Mouse (Mus musculus): ENCODE measurements around the gene Plekhg6.

The Plekhg6 gene

DNA sequence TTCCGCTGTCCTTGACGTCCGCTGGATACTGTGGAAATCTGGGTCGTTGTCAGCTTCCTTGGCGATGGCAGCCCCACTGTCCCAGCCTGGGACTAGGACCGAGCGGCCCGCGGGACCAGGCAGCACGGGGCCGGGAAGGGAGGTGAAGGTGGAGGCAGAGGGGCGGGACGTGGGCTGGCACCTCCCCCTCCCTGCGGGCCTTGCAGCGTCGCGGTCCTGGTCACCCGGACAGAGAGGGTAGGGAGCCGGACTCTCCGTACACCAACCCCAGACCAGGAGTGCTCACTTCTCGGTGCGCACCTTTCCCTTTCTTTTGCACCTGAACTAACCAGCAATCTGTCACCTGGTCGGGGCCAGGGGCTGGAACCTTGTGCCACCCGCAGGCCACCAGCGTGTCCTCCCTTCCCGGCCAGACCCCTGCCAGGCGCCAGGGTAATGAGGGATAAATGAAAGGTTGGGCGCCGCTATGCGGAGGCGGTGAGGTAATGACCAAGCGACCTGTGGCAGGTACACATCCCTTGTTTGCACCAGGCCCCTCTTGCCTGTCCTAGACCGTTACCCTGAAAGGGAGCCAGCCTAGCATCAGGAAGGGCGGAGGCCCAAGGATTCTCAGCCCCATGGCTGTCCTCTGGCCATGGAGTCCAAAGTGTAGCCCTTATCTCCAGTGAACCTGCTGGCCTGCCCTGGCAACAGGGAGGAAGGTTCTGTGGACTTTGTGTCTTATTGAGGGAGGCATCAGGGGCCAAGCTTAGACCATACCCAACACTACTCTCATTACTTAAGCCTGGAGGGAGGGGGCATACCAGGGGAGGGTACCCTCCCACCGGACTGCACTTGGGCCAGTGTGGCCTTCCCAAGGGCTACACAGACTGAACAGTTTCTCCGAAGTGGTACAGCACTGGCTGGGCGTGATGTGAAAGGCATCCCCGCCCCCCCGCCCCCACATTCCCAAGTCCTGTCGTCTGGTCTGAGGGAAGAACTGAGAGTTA lies at the start of gene Plekhg6:
Gene Plekhg6 (minus strand): TSS at position 422 of the 989 bp plus-strand sequence.
- DNase-seq = no peak

DNA sequence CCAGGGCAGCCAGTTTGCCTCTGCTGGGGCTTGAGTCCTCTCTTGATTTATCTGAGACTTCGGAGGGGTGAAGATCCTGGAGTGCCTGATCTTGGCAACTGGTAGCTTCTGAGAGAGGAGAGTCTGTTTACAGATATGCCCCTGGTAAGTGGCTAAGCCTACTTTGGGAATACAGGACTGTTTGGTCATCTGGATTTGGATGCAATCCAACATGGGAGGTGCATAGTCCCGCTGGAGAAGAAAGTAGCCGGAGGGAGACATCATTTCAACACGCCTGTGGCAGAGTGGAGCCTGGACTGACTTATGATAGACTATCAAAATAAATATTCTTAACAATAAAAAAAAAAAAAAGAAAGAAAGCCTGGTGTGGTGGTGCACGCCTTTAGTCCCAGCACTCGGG lies 49.1 kb upstream of the Plekhg6 start:
- DNase-seq = no peak

DNA sequence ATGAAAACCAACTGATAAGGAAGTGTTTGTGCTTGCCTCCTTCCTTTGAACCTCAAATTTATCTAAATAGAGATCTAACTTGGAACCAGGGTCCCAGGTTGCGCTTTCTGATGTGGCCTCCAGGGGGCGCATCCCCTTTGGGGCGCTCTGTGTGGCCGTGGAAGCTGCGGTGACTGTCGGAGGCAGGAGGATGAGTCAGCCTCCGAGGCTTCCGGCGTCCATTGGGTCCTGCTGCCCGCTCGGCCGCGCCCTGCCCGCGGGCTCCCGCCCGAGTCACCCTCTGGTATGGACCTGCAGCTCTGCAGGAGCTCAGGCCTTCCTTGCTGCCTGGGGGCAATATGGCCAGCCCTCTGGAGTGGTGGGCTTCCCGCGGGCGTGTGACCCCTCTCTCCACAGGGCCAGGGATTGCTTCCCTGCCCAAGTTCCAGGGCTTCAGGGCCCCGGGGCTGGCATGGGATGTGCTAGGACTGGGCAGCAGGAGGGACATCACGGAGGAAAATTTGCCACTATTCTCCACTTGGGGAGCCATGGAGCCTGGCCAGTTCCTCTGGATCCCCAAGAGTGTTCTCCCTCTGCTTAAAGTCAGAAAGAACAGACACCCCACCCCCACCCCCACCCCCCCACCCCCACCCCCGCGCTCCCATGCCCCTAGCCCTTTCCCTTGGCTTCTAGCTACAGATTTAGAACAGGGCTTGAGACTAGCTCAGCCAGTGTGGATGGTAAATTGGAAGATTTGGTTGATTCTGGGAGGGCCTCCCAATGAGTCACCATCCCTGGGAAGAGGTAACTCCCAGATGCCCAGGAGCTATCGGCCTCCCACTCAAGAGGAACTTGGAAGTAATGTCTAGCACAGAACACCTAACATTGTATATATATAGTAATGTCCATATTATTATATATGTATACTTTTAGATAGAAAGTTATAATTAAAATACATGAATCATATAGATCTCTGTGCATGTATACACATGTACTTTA lies 46.1 kb upstream of the Plekhg6 start:
- peak; percentile 63 for DNase-seq

DNA sequence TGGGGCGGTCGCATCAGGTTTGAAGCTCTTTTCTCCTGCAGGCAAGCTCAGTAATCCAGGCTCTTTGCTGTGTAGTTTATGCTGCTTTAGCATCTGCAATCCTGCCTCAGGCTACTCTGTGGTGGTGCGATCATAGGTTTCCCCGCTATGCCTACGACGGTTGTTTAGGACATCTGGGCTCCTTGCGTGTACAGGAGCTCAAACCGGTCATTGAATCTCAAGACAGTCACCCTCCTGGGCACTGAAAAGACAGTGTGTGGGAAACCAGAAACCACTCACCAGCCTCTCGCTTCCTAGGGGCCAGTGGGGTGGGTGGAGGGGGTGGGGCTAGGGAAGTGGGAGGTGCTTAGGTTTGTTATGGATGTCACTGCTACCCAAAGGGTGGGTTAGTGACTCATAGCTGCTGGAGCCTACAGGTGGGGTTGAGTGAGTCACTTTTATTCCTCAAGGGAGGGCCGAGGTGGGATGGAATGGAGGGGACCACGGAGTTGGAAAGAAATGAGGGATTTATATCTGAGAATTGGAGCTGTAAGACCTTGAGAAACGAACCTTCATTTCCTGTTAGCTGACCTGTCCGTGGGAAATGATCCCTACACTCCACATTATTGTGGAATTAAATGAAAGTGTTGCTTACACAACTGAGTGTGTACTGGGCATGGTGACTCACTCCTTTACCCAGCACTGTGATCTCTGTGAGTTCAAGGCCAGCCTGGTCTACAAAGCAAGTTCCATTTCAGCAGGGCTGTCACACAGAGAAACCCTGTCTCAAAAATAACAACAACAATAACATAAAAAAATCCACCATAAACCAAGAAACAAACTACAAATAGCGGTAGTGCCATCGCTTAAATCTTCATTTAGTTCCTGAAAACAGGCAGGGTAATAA lies 44.9 kb upstream of the Plekhg6 start:
- DNase-seq = no peak

DNA sequence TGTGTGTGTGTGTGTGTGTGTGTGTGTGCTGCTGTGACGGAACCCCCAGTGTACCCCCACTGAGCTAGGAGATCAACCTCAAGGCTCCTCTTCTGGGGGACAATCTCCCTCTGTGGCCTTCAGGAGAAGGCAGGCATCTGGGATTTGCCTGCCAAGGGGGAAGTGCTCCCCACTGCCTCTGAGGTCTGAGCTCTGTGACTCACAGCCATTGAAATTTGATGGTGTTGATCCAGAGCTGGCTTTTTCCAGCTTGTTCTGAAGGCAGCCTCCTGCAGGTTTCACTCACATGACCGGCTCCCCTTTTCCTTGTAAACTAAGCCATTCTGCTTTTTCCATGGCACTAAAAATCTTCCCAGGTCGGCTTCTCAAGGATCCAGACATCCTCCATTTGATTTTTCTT lies 43.6 kb upstream of the Plekhg6 start:
- no peak for DNase-seq

DNA sequence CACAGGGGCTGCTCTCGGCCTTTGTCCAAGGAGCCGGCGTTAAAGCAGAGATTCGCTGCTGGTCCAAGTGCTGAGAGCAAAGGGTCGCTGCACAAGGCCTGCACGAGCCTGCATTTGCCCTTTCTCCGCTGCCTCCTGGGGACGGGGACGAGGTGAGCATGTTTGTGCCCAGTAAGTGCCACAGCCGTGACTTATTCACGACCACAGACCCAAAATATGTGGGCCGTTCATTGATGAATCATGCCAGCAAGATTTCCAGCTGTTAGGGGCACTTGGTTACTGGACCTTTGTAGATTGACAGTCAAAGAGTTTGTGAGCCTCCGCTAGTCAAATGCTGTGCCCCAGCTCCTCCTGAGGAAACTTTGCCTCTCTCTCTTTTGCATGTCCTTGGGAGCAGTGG lies 42.9 kb upstream of the Plekhg6 start:
- DNase-seq = no peak

DNA sequence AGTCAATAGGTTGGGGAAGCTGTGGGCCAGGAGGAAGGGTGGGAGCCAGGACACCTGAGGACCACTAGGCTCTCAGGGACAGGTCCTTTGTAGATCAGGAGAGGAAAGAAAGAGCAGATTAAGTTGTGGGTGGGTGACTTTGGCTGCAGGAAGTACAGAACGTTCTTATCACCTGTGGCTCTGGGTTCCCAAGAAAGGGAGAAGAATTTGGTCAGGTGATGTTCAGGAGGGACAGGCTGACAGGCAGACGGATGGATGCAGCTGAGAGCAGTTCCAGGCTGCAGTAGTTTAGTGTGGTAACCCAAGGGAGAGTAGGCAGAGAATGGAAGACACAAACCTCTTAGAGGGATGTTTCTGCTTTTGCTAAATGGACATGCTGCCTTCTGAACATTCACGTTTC lies 42.5 kb upstream of the Plekhg6 start:
- DNase-seq = no peak

DNA sequence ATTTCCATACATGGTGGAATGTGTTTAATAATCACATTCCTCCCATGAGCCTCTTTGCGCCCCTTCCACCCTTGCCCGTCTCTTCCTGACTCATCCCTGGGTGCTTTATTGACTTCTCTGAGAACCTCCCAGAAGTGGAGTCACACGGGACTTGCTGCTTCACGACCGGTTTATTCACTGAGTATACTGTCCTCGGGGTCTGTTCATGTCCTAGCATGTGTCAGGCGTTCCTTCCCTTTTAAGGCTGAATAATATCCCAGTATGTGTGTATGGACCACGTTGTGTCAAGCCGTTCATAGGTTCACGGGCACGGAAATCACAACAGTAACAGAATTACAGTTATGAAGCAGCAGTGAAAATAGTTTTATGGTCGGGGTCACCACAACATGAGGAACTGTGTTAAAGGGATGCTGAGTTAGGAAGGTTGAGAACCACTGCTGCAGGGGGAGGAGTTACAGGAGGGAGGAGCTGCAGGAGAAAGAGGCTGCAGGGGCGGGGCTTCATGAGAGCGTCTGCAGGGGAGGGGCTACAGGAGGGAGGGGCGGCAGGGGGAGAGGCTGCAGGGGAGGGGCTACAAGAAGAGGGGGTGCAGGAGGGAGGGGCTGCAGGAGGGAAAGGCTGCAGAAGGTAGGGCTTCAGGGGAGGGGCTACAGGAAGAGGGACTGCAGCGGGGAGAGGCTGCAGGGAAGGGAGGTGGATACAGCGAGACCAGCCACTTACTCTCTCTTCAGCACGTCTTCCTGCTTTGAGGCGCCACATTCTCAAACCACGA lies 41.6 kb upstream of the Plekhg6 start:
- no peak for DNase-seq

DNA sequence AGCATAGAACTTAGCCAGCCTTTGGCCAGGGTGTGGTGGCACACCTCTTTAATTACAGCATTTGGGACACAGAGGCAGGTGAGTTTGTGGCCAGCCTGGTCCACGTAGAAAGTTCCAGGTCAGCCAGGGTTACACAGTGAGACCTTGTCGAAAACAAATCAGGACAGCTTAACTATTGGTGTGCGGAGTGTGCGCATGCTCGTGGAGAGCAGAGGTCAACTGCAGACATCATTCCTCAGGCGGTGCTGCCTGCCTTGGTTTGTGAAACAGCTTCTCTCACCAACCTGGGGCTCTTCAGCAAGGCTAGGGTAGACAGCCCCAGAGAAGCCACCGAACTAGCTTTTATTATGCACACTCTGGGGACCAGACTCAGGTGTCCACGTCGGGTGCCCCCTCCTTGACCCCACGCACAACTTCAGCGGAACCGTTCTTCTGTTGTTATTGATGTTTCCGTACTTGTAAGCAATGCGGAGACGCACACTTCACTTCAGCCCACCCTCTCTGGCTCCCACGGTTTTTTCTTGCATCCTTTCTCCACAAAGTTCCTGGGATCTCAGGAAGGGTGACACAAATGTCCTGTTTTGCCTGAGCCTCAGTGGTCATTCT lies 40.0 kb upstream of the Plekhg6 start:
- DNase-seq = no peak

DNA sequence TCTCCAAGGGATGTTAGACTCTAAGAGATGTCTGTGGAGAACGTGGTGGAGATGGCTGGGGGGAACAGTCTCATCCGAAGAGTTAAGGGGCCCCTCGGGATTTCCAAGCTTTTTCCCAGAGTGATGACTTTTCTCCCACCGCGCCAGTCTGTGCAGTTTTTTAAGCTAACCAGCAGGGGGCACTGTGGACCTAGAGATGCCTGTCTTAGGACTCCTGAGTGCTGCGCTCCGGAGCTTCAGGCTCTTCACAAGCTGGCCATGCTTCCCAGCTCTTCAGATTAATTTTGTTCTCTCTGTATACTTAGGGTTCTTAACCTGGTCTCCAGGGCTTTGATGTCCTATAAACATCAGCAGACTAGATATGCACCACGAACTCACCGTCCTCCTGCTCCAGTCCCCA lies 38.2 kb upstream of the Plekhg6 start:
- peak; percentile 54 for DNase-seq

DNA sequence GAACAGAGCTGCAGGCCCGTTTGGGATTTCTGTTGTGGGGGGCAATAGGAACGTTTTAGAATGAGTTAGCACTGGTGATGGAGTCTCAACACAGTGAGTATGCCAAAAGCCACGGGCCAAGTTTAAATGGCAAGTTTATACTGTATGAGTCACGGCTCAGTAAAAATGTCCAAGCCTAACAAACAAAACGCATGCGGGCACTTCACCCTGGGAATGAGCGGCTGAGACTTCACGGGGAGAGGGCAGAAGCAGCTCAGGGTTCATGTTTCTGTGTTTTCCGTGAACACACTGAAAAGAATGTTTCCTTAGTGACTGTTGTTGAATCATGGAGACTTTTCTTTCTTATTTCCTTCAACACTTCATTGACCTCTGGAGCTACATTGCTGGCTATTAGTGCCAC lies 32.7 kb upstream of the Plekhg6 start:
- DNase-seq = no peak

DNA sequence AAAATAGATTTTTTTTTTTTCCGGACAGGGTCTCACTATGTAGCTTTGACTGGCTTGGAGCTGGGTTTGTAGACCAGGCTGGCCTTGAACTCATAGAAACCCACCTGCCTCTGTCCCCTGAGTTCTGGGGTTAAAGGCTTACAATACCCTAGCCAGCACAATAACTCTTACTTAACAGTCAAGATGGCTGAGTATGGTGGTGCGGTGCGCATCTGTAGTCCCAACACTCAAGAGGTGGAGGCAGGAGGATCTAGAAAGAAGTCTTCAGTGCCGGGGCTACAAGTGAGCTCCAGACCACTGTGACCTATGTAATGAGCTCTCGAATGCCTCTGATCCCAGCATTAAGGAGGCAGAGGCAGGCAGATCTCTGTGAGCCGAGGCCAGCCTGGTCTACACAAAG lies 31.1 kb upstream of the Plekhg6 start:
- no peak for DNase-seq

DNA sequence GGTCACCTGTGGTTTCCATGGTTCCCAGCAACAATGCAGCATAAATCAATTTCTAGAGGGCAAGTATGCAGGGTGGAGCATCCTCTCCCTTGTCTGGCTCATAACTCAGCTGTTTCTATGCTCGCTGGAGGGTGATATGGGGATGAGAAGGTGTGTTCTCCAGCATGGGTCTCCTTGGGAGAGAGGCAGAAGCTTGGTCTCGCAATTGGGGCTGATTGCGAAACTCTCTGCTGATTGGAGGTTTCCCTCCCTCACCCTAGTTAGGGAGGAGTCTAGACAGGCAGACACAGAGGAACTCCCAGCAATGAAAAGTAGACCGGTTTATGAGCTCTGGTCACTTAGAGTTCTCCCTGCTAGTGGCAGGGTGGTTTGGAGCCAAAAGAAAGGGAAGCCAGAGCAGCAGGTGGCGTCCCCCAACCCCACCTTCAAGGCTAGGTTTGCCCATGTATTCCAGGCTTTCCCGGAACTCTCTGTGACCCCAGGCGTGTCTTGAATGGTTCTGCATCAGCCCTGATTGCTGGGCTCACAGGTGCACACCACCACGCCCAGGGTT lies 30.5 kb upstream of the Plekhg6 start:
- DNase-seq = no peak

DNA sequence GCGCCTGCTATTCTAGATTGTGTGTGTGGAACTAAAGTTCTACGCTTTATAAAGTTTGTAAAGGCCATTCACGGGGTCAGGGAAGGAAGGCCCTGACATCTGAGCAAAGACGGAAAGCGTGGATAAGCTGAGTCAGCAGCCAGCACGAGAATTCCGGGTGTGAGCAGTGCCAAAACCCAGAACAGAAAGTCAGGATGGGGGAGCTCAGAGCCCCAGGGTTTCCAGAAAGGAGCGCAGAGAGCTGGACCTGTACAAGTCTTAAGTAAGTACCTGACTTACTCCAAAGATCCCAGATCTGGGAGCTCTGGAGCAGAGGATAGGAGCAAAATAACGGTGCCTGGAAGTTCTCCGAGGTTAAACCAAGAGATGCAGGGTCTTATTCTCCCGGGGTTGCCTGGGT lies 30.0 kb upstream of the Plekhg6 start:
- DNase-seq = no peak

DNA sequence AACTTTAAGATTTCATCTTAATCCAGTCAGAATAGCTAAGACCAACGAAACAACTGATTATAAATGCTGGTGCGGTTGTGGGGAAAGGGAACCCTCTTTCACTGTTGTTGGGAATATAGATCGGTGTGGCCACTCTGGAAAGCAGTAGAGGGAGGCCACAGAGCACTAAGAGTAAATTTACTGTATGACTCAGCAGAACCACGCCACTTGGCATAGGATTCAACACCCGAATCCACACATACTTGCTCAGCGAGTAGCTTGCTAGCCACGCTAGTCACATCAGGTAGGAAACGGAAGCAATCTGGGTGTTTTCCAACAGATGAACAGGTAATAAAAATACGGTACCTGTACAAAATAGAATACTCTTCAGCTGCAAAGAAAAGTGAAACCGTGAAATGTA lies 27.1 kb upstream of the Plekhg6 start:
- DNase-seq = no peak

DNA sequence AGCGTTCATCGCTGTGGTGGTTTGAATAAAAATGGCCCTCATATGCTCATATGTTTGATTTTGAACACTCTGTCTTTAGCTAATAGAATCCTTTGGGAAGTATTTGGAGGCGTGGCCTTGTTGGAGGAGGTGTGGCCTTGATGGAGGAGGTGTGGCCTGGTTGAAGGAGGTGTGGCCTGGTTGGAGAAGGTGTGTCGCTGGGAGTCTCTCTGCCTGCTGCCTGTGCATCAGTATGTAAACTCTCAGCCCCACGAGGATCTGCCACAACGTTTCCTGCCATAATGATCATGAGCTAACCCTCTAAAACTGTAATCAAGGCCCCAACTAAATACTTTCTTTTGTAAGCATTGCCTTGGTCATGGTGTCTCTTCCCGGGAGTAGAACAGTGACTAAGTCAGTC lies 26.6 kb upstream of the Plekhg6 start:
- DNase-seq = no peak

DNA sequence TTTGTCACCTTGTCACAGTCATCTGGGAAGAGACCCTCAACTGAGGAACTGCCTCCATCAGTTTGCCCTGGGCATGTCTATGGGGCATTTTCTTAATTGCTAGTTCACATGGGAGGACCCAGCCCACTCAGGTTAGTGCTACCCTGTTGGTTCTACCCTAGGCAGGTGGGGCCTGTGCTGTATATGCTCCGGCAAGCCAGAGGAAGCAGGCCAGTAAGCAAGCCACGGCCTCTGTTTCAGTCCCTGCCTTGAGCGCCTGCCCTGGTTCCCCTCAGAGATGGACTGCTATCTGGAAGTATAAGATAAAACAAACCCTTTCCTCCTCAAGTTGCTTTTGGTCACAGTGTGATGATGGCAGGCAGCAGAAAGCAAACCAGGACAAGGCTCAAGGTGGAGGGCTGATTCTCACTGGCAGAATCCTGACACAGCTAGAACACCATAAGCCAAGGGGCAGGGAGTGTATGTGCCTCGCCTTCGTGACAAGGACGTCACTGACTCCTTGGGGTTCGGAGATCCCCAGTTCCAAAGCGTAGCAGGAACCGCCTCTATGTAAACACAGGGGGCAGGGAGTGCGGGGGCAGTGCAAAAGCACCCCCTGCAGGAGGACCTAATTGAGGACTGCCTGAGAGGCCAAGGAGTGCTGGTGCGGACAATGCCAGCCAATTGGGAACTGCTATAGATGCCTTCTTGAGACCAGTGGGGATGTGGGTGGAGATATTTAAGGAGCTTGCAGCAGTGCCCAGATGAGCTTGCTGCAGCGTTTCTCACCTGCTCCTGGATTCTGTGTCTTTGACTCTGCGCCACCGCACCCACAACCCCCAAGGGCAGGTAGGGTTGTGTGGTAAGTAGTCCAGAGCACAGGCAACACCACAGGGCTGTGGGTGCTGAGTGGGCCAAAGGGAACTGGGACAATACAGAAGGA lies 25.1 kb upstream of the Plekhg6 start:
- no peak for DNase-seq

DNA sequence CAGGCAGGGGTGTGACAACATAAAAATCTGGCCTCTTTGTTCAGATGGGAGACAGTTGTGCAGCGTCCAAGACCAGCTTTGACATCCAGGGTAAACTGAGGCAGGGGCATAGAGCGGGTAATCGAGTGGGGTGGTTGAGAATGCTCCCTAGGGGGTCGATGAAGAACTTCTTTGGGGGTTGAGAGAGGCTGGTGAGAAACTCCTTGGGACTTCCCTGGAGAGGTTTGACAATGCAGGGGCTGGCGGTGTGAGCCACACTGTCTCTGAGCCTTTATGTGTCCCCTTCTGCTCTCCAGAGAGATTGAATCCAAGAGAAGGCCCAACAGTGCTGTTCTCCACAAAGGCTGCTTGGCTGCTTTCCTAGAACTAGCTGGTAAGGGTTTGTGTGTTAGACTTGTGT lies 9.3 kb upstream of the Plekhg6 start:
- DNase-seq = no peak

DNA sequence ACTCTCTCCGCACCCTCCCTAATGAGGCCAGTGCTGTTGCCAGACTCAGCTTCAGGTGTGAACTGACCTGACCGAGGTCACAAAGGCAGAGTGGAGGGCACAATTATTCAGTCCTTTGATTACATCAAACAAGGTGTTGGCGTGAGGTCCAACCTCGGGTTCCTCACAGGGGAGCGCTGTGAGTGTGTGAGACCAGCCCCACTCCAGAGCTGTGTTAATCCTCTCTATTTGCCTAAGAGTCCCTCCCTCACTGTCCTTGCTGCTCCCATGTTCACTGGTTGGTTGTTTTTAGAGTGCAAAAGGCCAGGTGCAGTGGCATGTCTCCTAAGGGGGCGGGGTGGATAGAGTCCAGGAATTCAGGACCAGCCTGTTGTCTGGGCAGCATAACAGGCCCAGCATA lies 5.5 kb upstream of the Plekhg6 start:
- no peak for DNase-seq

Data from cerebellum, adult 9-10 months (tissue).